Mouse (Mus musculus) G1E (cell line): Measurements from ENCODE around the gene Apod.

Source experiments
- CTCF ChIP-seq: IDR thresholded peaks from 2 replicates; pipeline ENCODE4 v1.5.1; 2012; ENCODE audit warnings: low read depth, low read length, inconsistent platforms, mixed read lengths
- GATA1 ChIP-seq: IDR thresholded peaks from 2 replicates; pipeline ENCODE4 v1.6.1; 2012; ENCODE audit warnings: borderline replicate concordance, low read length, inconsistent platforms, mixed read lengths
- POLR2AphosphoS5 ChIP-seq: IDR thresholded peaks from 2 replicates; pipeline ENCODE4 v1.6.1; 2012; ENCODE audit warnings: low read depth, low read length, inconsistent platforms; ENCODE audit not compliant: insufficient replicate concordance

- TF ChIP-seq GATA1, result no peak
- TF ChIP-seq CTCF, result no peak
- no peak for TF ChIP-seq POLR2AphosphoS5
Measured at GRCm38 (mm10) chr16:31255685-31256084, 58.9 kb downstream of the Apod start.
